Mouse (Mus musculus) ovary, postnatal 14 days (tissue): ENCODE measurements around the gene Gm42791.
A peak's percentile ranks its signal among the peaks of the same experiment; 100 is the strongest.

Source experiments
- DNase-seq: peaks from one replicate; pipeline ENCODE4 v3.0.0; 2022; ENCODE audit warnings: low spot score

The Gm42791 gene

DNA sequence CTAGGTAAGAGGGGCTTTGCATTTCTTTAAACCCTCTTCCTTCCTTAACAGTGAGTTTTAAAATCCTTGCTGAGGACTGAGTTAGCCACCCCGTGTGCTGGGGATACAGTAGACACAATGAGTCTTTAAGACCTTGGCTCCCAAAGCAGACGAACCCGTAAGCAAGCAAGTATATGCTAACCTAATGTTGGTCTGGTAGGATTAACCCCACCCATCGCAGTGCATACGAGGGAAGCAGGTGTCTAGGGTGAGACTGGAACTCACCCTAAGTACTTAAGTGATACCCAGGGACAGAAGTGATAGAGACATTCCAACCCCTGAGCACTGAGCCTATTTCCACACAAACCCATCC, 12.3 kb upstream of the Gm42791 start:
- no peak for DNase-seq

DNA sequence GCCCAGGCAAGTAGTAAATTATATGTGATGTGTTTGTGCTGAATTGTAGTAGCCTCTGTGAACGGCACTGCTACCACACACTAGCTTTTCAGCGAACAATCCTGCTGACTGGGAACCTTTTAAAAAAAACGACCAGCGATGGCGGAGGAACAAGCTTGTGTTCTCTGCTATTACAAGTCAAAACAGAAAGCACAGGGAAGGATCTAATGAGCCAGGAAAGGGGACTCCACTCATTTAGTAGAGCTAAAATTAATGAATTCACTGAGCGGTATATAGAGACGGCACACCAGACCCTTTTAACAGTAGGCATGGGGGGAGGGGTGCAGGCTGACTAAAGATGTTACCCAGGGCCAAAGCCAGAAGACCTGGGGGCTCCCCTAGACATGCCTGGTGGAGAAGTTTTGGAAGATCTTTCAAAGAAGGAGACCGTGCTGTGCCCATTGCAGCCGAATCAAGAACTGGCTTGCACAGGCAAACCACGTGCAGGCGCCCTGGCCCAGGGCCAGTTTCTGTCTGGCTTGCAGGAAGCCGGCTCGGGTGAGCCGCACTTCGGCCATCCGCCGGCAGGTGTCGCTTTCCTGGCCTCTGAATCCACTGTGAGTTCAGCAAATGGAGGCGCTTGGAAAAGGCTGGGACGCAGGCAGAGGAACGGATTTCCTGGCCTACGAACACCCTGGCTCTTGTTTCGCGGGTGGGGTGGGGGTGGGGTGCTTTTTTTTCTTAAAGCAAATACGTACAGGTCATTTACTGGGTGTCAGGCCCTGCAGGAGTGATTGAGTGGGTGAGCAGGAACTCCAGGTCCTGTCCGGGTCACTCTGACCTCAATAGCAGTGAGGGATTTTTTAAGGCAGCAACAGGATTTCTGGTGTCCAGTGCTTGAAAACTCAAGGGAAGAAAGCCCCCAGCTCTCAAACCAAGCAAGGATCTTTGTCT, 11.7 kb upstream of the Gm42791 start:
- DNase-seq = peak; percentile 100

GRCm38 (mm10) chr5:149005701-149006361, 10.9 kb upstream of the Gm42791 start:
- DNase-seq = no peak

DNA sequence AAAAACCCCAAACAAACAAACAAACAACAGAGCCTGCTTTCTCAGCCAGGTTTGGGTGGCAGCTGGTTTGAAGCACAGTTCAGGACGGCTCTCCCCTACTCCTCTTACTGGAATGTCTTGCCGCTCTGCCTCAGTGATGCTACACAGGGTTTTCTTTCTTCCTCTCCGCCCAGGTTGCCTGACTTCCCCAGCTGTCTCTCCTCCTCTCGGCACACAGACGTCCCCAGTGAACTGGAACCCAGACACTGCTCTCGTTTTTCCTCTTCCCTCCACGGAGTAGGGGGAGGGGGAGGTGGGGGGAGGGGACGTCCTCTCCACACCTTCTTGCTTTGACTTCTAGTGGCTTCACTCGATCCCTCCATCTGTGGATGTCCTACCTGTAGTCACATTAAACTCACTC, 10.1 kb upstream of the Gm42791 start:
- DNase-seq = no peak

DNA sequence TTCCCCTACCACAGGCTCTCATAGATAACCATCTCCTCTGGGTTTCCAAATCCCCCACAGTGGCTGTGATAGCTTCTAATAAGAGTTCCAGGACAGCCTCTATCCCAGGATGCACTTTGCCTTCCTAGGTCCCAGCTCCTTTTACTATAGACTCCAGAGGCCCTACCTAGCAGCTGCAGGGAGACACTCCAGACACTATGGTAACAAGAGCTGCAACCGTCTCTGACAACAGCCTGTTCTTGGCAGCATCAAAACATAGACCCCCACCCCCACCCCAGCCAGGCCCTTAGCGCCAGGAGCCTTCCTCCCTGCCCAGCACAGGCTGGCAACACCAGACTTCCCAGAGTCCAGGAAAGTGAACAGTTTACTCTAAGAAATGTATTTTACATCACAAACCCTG, 8.2 kb upstream of the Gm42791 start:
- DNase-seq = no peak

- no peak for DNase-seq
Measured at GRCm38 (mm10) chr5:149002803-149003115, 7.8 kb upstream of the Gm42791 start.

- DNase-seq = no peak
Measured at GRCm38 (mm10) chr5:149002034-149002802, 7.3 kb upstream of the Gm42791 start.

GRCm38 (mm10) chr5:148999802-149000201, 4.9 kb upstream of the Gm42791 start:
- DNase-seq = no peak

DNA sequence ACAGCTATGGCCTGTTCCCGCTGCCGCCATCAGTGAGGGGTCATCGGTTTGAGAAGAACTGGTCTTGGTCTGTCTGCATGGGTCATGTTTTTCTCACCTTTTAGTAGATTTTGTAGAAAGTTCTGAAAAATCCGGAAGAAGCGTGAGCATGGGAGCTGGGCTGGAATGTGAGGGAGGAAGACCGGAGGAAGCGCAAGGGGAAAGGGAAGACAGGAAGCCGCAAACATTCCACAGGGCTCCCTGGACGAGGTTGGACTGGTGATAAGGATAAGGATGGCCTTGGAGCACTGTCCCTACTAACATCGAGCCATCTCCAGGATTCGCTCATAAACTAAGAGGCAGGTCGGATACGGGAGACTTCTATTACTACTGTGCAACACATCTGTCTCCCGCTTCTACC, 3.6 kb upstream of the Gm42791 start:
- no peak for DNase-seq

- DNase-seq = no peak
Measured at GRCm38 (mm10) chr5:148996709-148997037, 1.7 kb upstream of the Gm42791 start.

- DNase-seq = no peak
Measured at GRCm38 (mm10) chr5:148995962-148996708, 1.2 kb upstream of the Gm42791 start.

GRCm38 (mm10) chr5:148994311-148994705, 639 bp downstream of the Gm42791 start:
- DNase-seq = no peak

DNA sequence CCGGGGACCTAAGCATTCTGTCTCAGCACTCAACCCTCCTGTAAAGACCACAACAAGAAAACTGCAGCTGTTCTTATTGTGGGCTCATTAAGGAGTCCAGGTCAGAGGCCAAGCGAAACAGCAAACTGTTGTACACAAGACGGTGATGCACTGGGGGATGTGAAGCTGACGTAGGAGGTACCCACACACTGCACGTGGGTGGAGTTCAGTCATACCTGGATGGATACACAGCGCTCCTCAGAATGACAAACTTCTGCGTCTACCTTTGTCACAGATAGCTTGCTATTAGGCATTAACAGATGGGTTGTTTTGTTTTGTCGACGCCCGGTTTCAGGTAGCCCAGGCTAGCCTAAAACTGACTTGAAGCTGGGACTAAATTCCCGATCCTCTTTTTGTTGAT, 2.3 kb downstream of the Gm42791 start:
- DNase-seq = no peak

DNA sequence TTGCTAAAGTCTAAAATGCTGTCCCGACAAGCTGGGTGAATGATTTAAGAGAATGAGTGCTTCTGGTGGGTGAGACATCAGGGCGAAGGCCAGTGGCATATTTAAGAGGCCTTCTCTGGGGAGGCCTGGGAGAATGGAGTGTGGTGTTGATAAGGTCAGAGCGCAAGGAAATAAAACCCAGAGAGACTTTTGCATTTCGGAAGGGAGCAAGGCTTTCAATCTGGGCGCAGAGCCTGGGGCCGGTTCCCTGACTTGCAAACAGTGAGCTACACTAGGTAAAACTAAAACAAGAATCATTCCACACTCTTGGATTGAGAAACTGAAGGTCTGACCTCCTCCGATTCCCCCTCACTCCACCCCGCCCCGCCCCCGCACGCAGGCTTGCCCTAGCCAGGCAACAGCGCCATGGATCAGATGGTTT, 4.0 kb downstream of the Gm42791 start:
- no peak for DNase-seq

DNA sequence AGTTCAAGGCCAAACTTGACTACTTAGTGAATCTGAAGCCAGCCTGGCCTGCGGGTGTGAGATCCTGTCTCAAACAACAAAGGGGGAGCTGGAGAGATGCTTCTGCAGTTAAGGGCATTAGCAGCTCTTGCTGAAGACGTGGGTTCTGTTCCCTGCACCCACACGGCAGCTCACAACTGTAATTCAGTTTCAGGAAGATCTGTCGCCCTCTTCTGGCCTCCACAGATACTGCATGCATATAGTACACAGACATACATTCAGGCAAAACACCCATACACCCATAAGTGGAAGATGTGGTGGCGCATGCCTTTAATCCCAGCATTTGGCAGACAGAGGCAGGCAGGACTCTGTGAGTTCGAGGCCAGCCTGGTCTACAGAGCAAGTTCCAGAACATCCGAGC, 5.5 kb downstream of the Gm42791 start:
- no peak for DNase-seq

DNA sequence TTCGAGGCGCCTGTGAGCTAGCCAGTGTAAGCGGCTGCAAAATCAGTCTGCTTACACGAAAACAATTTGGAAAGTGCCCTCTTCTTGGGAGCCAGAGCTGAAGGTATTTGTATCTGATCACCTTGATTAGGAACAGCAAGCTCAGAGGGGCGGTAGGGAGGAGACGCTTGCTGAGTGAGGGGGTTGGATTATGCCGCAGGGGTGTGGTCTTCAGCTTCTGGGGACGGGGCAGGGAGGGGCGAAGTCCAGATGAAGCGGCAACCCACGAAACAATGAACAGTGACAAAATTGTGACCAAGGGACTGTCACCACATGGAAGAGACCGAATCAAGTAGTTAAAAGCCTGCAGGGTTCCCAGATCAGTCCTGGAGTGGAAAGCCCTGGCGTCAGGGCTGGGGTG, 10.0 kb downstream of the Gm42791 start:
- DNase-seq = no peak

GRCm38 (mm10) chr5:148983696-148984095, 11.3 kb downstream of the Gm42791 start:
- no peak for DNase-seq

GRCm38 (mm10) chr5:148983108-148983664, 11.8 kb downstream of the Gm42791 start:
- no peak for DNase-seq

DNA sequence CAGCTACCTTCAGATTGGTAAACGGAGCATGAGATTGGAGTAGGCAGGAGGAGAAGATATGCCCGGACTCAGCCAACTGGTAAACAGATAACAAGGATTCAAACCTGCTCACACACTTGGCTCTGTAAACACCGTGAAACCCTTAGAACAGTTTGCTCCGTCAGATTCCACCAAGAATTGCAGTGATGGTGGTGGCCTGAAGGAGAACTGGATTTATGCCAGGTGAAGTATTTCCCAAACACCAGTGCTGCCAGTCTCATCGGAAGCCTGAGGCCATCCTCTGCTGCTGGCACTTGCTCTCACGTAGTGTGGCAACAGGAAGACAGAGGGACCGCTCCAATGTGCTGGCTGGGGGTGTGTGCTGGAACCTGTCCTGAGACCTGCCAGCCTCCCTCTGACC, 12.6 kb downstream of the Gm42791 start:
- DNase-seq = no peak

DNA sequence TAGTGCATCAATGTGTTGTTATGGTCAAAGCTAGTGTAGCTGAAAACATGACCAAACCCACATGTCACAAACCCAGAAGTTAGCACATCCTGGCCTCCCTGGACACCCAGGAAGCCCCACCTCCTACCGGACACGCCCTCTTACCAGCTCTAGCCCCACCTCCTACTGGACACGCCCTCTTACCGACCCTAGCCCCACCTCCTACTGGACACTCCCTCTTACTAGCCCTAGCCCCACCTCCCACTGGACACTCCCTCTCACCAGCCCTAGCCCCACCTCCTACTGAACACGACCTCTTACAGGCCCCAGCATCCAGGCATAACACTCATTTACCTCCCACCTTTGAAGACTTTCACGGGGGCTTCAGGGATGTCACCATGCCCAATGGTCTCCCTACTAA, 14.3 kb downstream of the Gm42791 start:
- DNase-seq = no peak

DNA sequence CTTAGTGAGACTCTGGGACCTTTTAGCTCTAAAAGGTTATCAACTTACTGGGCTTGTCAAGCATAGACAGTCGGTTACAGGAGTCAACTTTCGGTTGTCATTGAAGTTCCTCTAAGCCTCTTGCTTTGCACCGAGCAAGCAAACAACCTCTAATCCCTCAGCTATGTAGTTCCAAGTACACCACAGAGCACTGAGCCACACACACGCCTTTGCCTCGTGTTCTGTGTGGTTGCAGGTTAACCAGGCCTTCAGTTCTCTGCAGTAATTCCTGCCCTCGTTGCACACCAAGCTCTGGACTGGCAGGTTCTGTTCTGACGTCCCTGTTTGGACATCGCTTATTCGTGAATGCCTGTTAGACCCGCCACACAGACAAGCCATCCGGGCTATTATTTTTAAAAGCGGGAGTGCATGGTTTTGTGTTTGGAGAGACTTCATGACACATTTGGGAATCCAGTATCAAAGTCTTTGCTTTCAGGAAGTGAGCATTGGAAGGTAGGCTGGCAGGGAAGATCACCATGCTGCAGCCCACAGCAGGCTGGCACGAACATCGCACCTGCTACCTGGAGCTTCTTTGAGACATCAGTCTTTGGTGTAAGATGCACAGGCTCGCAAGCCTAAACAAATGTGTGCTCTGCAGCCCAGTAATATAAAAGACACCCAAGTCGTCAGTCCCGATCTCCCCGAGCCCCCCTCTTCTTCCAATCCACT, 16.3 kb downstream of the Gm42791 start:
- no peak for DNase-seq
